Mouse (Mus musculus) limb, embryonic 15.5 days (tissue): ENCODE data around the gene Ttc23l. TPM values are rescaled to one million over a fixed set of nuclear protein-coding genes. Genes with fewer than 3 reads are reported as not detected.
"Not testable (repeated sequence)": the region's sequence is repeated elsewhere in the genome, so short reads cannot be mapped to it uniquely, and the experiment has no call there.

Experiments
- ATAC-seq: fragments of 200-750 bp; cut with Nextera tagmentation; 2 replicates; pipeline ENCODE4 v1.8.0; 2017; ENCODE audit warnings: low read depth, moderate TSS enrichment; ENCODE audit not compliant: insufficient number of reproducible peaks, low FRiP score, low TSS enrichment
- H3K27ac ChIP-seq: fragments of 300-500 bp; sonication (generic); 2 replicates; pipeline ENCODE4 v1.5.1; 2015; ENCODE audit warnings: moderate library complexity, mild to moderate bottlenecking, inconsistent platforms
- H3K27me3 ChIP-seq: fragments of 300-500 bp; sonication (generic); 2 replicates; pipeline ENCODE4 v1.6.1; 2015; ENCODE audit warnings: inconsistent platforms
- H3K36me3 ChIP-seq: fragments of 300-500 bp; sonication (generic); 2 replicates; pipeline ENCODE4 v1.6.1; 2015; ENCODE audit warnings: inconsistent platforms
- H3K4me1 ChIP-seq: fragments of 300-500 bp; sonication (generic); 2 replicates; pipeline ENCODE4 v1.6.1; 2015; ENCODE audit warnings: inconsistent platforms
- H3K4me2 ChIP-seq: fragments of 300-500 bp; sonication (generic); 2 replicates; pipeline ENCODE4 v1.6.1; 2015; ENCODE audit warnings: mild to moderate bottlenecking, inconsistent platforms
- H3K4me3 ChIP-seq: fragments of 300-500 bp; sonication (generic); 2 replicates; pipeline ENCODE4 v1.5.1; 2015; ENCODE audit warnings: mild to moderate bottlenecking, inconsistent platforms
- H3K9ac ChIP-seq: fragments of 300-500 bp; sonication (generic); 2 replicates; pipeline ENCODE4 v1.6.1; 2015; ENCODE audit warnings: inconsistent platforms
- H3K9me3 ChIP-seq: fragments of 300-500 bp; sonication (generic); 2 replicates; pipeline ENCODE4 v1.6.1; 2016; ENCODE audit warnings: inconsistent platforms
- WGBS: fragments of 180-500 bp; shearing (Covaris S2); methylation state at CpG from one replicate; pipeline ENCODE4 v1.1.7; 2015; 5-methylcytosine and 5-hydroxymethylcytosine counted together
- polyA plus RNA-seq: library from polyadenylated mRNA; unstranded; fragments of >200 nt; fragmentation: Nextera tagmentation; extraction: Ambion mirVana; gene quantifications from 2 replicates; pipeline ENCODE4 v1.2.1, GENCODE M21; 2015

Ttc23l gene
- polyA plus RNA-seq, 1 experiment from 2014 or later = not detected

GRCm38 (mm10) chr15:10500838-10501719, 57.4 kb downstream of the Ttc23l start:
- 49% methylated on average over 11 of the region's 11 CpGs for WGBS
- Histone ChIP-seq H3K27me3 (no peaks in the 10 kb centered on the region), H3K4me3 (no peak overlapping the region), H3K9ac (no peak overlapping the region), H3K4me2 (no peak overlapping the region), H3K27ac (no peak overlapping the region), H3K9me3 (no peaks in the 10 kb centered on the region), H3K36me3 (peaks cover 3% of the 10 kb centered on the region; the same call in 1 of the 2 replicates), H3K4me1 (0 out of 2 replicates have a peak, but pooled peaks cover 3% of the 10 kb centered on the region)
- ATAC-seq = no peak

- no peak for ATAC-seq
Measured at GRCm38 (mm10) chr15:10500035-10500434, 58.4 kb downstream of the Ttc23l start.

DNA sequence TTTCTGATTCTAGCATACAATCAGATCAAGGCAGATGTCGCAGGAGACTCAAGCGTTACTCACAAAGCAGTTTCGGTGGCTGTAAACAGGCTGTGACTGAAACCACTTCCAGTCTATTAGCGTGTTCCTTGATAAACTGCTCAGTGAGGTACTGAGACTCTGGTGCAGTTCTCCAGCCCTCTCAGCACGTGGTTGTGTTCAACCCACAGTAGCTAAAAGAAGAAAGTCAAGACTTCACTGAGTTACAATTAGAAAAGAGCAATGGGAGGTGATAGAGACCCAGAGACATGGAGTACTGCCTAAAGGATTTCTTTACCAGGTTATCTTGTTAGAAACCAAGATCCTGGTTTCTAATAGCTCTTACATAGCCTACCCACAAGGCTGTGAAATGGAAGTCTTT, 58.9 kb downstream of the Ttc23l start:
- Histone ChIP-seq H3K27me3 (no peaks in the 10 kb centered on the region), H3K9ac (no peak overlapping the region), H3K4me2 (no peak overlapping the region), H3K4me1 (0 out of 2 replicates have a peak, but pooled peaks cover 2% of the 10 kb centered on the region), H3K4me3 (no peak overlapping the region), H3K27ac (no peak overlapping the region), H3K36me3 (peaks cover 7% of the 10 kb centered on the region; the same call in 1 of the 2 replicates), H3K9me3 (no peaks in the 10 kb centered on the region)
- 74% methylated on average over 5 of the region's 5 CpGs for WGBS
- ATAC-seq = no peak

More at GRCm38 (mm10) chr15:10500035-10500434, 58.4 kb downstream of the Ttc23l start:
- H3K4me3 ChIP-seq = no peak overlapping the region
- H3K4me1 ChIP-seq = 0 out of 2 replicates have a peak, but pooled peaks cover 2% of the 10 kb centered on the region
- H3K4me2 ChIP-seq = no peak overlapping the region
- no peak overlapping the region for H3K9ac ChIP-seq
- no peak overlapping the region for H3K27ac ChIP-seq
- whole genome bisulfite sequencing = 84% methylated on average over 5 of the region's 5 CpGs
- no peaks in the 10 kb centered on the region for H3K27me3 ChIP-seq
- H3K36me3 ChIP-seq = peaks cover 7% of the 10 kb centered on the region; the same call in 1 of the 2 replicates
- no peaks in the 10 kb centered on the region for H3K9me3 ChIP-seq

DNA sequence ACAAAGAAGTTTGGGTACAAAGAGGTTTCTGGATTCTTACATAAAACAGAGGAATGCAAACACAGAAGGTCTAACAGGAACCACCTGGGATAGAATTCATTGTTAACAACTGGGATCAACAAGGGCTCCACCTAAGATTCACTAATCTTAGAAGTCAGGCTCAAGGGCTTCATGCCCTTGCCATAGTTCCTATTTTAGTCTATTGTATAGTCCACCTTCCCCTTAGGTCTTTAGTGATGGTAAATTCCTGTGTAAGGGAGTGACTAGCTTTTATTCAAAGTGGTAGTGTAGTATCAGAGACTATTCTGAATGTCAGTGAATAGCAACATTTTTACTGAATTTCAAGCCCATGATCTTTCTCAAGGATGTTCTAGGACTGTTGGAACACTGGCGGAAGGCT, 61.8 kb downstream of the Ttc23l start:
- H3K27ac ChIP-seq, H3K4me3 ChIP-seq, H3K9ac ChIP-seq, H3K4me2 ChIP-seq, ATAC-seq, H3K27me3 ChIP-seq, H3K4me1 ChIP-seq, H3K9me3 ChIP-seq: not testable (repeated sequence)
- H3K36me3 ChIP-seq = peaks cover 25% of the 10 kb centered on the region
- WGBS = 94% methylated on average over 1 of the region's 1 CpGs

- no peak overlapping the region for H3K9ac ChIP-seq
- H3K27me3 ChIP-seq = no peaks in the 10 kb centered on the region
- no peak for ATAC-seq
- H3K27ac ChIP-seq = no peak overlapping the region
- peaks cover 25% of the 10 kb centered on the region for H3K36me3 ChIP-seq
- H3K4me3 ChIP-seq = no peak overlapping the region
- no peaks in the 10 kb centered on the region for H3K4me1 ChIP-seq
- no peaks in the 10 kb centered on the region for H3K9me3 ChIP-seq
- no peak overlapping the region for H3K4me2 ChIP-seq
- WGBS = 93% methylated on average over 11 of the region's 11 CpGs
Measured at GRCm38 (mm10) chr15:10495944-10496343, 62.5 kb downstream of the Ttc23l start.

GRCm38 (mm10) chr15:10490101-10490500, 68.4 kb downstream of the Ttc23l start:
- no peak overlapping the region for H3K4me3 ChIP-seq
- no peak overlapping the region for H3K4me2 ChIP-seq
- 92% methylated on average over 5 of the region's 5 CpGs for whole genome bisulfite sequencing
- no peak for ATAC-seq
- no peak overlapping the region for H3K9ac ChIP-seq
- H3K4me1 ChIP-seq = peaks cover 3% of the 10 kb centered on the region
- H3K27me3 ChIP-seq = no peaks in the 10 kb centered on the region
- H3K9me3 ChIP-seq = no peaks in the 10 kb centered on the region
- H3K36me3 ChIP-seq = peaks cover 32% of the 10 kb centered on the region
- no peak overlapping the region for H3K27ac ChIP-seq

DNA sequence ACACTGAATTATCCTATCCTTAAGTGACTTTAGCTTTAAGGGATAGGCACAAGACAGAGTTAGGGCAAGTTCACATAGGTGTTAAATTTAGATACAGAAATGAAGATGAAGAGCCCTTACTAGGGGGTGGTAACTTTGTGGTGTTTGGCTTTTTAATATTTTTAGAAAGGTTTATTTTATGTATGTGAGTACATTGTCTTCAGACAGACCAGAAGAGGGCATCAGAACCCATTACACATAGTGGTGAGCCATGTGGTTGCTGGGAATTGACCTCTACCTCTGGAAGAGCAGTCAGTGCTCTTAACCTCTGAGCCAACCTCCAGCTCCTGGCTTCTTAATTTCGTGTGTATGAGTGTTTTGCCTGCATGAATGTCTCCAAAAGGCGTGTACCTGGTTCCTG, 71.2 kb downstream of the Ttc23l start:
- H3K9me3 ChIP-seq = no peaks in the 10 kb centered on the region
- peak overlapping the region; percentile 60 for H3K4me2 ChIP-seq
- H3K4me3 ChIP-seq = peak overlapping the region; percentile 61
- no peaks in the 10 kb centered on the region for H3K27me3 ChIP-seq
- no peak overlapping the region for H3K9ac ChIP-seq
- no peak for ATAC-seq
- no peak overlapping the region for H3K27ac ChIP-seq
- 54% methylated on average over 2 of the region's 2 CpGs for WGBS
- H3K4me1 ChIP-seq = peaks cover 14% of the 10 kb centered on the region
- H3K36me3 ChIP-seq = peaks cover 26% of the 10 kb centered on the region

GRCm38 (mm10) chr15:10486365-10486839, 72.1 kb downstream of the Ttc23l start:
- peaks cover 27% of the 10 kb centered on the region for H3K36me3 ChIP-seq
- under 1% methylated on average over 18 of the region's 18 CpGs for WGBS
- H3K27ac ChIP-seq = peak overlapping the region; percentile 76
- H3K27me3 ChIP-seq = no peaks in the 10 kb centered on the region
- peak overlapping the region; percentile 61 for H3K4me3 ChIP-seq
- peak overlapping the region; percentile 39 for H3K9ac ChIP-seq
- H3K4me1 ChIP-seq = peaks cover 14% of the 10 kb centered on the region
- 0 out of 2 replicates have a peak, but pooled peaks have one; percentile 5 for ATAC-seq
- H3K4me2 ChIP-seq = peak overlapping the region; percentile 60
- no peaks in the 10 kb centered on the region for H3K9me3 ChIP-seq

DNA sequence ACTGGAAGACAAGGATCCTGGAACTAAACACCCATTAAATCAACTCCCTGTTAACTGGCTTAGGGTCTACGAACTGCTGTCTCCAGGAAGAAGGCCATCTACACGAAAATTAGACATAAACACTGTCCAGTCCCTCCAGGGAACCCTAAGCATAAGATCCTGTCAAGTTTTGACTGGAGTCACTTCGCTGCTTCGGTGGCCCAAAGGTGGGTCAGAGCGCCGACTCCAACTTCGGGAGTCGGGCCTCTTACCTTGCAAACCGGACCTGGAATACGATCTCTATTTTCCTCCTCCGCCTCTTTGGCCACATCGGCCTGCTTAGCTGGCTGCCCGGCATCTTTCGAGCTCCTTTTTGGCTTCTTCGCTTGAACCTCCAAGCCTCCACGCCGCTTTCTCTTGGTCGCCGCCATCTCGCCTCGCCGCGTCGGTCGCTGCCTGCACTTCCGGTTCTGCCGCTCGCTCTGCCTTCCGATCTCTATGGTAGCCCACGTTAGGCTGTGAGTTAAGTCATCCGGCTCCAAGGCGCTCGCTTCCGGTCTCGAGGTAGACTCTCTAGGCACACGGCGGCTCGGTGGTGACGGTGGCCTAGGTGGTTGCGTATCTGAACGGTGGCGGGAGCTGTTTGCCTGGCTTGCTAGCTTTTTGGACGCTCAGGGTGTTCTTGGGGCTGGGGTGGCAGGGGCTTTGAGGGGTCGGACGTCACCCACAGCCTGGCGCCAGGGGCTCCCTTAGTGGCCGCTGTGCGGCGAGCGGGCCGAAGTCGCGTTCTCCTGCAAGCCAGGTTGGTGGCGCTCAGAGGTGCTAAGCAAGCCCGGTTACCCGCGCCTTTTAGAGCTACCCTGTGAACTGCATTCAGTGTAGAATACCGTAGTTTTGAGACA, 72.7 kb downstream of the Ttc23l start, which contains the start of the genes Brix1 and Rad1:
Gene Brix1 (minus strand): TSS at position 464 of the 881 bp plus-strand sequence.
Gene Rad1 (plus strand): TSS at position 535 of the 881 bp plus-strand sequence.
- peak within 1 kb of the TSS; percentile 61 for H3K4me3 ChIP-seq
- no peaks in the 10 kb centered on the region for H3K27me3 ChIP-seq
- peak; percentile 97 for ATAC-seq
- H3K9me3 ChIP-seq = no peaks in the 10 kb centered on the region
- H3K4me1 ChIP-seq = peaks cover 14% of the 10 kb centered on the region
- WGBS = under 1% methylated on average over 58 of the region's 58 CpGs
- peaks cover 29% of the 10 kb centered on the region for H3K36me3 ChIP-seq
- H3K9ac ChIP-seq = peak within 1 kb of the TSS; percentile 76
- peak within 1 kb of the TSS; percentile 76 for H3K27ac ChIP-seq
- H3K4me2 ChIP-seq = peak within 1 kb of the TSS; percentile 64

GRCm38 (mm10) chr15:10470941-10471340, 87.5 kb downstream of the Ttc23l start:
- H3K36me3 ChIP-seq = peaks cover 12% of the 10 kb centered on the region
- no peak for ATAC-seq
- H3K4me3 ChIP-seq = peak overlapping the region; percentile 87
- H3K9ac ChIP-seq = peak overlapping the region; percentile 86
- peak overlapping the region; percentile 67; the same call in 1 of the 2 replicates for H3K27ac ChIP-seq
- peak overlapping the region; percentile 56 for H3K4me2 ChIP-seq
- H3K9me3 ChIP-seq = no peaks in the 10 kb centered on the region
- H3K4me1 ChIP-seq = peaks cover 7% of the 10 kb centered on the region; the same call in 1 of the 2 replicates
- WGBS = 10% methylated on average over 3 of the region's 3 CpGs
- H3K27me3 ChIP-seq = no peaks in the 10 kb centered on the region

DNA sequence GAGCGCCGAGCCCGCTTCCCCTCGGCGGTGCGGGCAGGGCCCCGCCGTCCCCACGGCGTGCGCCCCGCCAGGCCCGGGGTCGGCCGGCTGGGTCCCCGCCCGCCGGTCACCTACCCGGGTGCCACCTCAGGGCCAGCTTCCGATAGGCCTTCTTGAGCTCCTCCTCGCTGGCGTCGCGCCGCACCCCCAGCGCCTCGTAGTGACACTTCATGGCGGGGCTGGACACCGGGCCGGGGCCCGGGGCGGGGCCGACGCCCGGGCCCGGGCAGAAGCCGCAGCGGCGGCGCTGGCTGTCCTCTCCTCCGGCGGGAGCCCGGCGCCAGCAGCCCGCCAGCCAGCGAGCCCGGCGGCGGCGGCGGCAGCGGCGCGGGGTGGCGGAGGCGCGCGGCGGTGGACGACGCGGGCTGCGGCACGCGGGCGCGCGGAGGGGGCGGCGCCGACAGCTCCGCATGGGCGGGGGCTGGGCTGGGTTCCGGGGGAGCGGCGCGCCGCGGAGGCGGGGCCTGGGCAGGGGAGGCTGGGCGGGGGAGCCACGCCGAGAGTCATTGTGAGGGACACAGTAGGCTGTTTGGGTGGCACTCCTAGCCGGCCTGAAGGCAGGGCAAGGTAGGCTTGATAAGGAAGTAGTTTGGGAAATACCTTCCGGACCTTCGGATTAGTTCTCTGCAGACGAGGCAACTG, 88.2 kb downstream of the Ttc23l start, which contains the start of gene Dnajc21:
Gene Dnajc21 (minus strand): TSS at position 366 of the 681 bp plus-strand sequence.
- Histone ChIP-seq H3K27me3 (no peaks in the 10 kb centered on the region), H3K4me3 (peak within 1 kb of the TSS; percentile 87), H3K36me3 (peaks cover 5% of the 10 kb centered on the region), H3K4me1 (peaks cover 7% of the 10 kb centered on the region; the same call in 1 of the 2 replicates), H3K9me3 (no peaks in the 10 kb centered on the region), H3K27ac (peak within 1 kb of the TSS; percentile 85), H3K4me2 (peak within 1 kb of the TSS; percentile 56), H3K9ac (peak within 1 kb of the TSS; percentile 86)
- WGBS = under 1% methylated on average over 63 of the region's 87 CpGs
- ATAC-seq = peak; percentile 94
